Mouse (Mus musculus): ENCODE data around the gene Mipep. TPM values are rescaled to one million over a fixed set of nuclear protein-coding genes. Genes with fewer than 3 reads are reported as not detected.

The Mipep gene
- total RNA-seq, 2 experiments from 2014 or later: 25.5 to 25.8 TPM

DNA sequence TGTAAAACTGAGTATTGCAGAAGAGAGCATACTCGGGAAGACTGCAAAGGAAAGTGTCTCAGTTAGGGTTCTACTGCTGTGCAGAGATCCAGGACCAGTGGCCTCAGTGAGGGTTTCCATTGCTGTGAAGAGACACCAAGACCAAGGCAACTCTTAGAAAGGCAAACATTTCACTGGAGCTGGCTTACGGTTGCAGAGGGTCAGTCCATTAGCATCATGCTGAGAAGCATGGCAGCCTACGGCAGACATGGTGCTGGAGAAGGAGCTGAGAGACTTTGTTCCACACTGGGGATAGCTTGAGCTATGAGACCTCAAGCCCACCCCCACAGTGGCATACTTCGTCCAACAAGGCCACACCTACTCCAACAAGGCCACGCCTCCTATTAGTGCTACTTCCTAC is 67.3 kb downstream of the Mipep start:
- ATAC-seq (replicated peaks; ENCODE audit: poor library complexity, severe bottlenecking): no peak

DNA sequence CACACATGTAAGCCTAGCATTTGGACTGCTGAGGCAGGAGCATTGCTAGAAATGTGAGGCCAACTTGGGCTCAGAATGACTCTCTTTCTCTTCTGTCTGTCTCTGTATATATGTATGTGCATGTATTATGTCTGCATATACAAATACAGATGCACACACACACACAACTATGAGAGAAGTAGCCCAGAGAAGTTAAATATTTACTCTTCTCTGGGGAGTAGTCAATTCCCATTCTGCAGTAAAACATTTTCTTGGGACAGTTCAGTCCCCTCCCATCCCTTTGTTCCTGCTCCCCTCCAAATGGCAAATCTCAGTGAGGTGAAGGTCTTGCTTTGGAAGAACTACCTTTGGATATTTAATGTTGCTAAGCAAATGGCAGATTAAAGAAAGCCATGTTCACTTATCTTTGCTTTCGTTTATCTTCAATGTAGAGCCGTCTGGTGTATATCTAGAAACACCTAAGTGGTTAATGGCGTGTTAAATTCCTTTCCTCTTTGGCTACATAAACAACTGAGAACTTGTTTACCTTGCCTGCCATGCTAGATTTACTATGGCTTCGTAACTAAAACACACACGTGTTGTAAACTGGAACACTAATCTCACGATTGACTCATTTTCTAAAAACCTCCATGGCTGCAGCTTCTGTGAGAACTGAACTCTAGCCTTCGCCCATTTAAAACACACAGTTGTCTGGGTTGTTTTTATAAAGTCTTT is 72.0 kb downstream of the Mipep start:
- ATAC-seq (replicated peaks; ENCODE audit: poor library complexity, severe bottlenecking): no peak

GRCm38 (mm10) chr14:60856913-60857300 is 72.5 kb downstream of the Mipep start:
- no peak for ATAC-seq (replicated peaks; ENCODE audit: poor library complexity, severe bottlenecking)

- no peak for ATAC-seq (replicated peaks; ENCODE audit: poor library complexity, severe bottlenecking)
Observed at GRCm38 (mm10) chr14:60863396-60863795, 79.0 kb downstream of the Mipep start.

- ATAC-seq (replicated peaks; ENCODE audit: poor library complexity, severe bottlenecking): no peak
Observed at GRCm38 (mm10) chr14:60866399-60866798, 82.0 kb downstream of the Mipep start.

DNA sequence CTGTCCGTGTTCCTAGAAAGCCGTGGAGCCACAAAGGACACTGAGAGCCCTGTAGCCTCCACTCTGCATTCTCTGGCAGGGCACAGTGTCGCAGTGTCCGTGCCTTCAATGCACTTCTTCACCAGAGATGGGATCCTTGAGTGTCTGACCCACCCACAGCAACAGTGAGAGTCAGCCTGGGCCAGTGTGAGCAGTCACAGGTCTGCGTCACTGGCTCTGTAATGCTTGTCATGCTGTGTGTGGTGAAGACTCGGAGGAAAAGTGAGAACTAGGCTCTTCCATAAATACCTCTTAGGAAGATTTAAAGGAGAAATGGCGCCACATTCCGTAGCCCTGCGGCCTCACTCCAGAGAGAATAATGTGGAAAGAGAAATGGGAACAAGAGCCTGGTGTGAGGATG is 84.0 kb downstream of the Mipep start:
- ATAC-seq (replicated peaks; ENCODE audit: poor library complexity, severe bottlenecking): no peak

GRCm38 (mm10) chr14:60871831-60872230 is 87.5 kb downstream of the Mipep start:
- ATAC-seq (replicated peaks; ENCODE audit: poor library complexity, severe bottlenecking): no peak

- no peak for ATAC-seq (replicated peaks; ENCODE audit: poor library complexity, severe bottlenecking)
Observed at GRCm38 (mm10) chr14:60882106-60882505, 97.7 kb downstream of the Mipep start.

DNA sequence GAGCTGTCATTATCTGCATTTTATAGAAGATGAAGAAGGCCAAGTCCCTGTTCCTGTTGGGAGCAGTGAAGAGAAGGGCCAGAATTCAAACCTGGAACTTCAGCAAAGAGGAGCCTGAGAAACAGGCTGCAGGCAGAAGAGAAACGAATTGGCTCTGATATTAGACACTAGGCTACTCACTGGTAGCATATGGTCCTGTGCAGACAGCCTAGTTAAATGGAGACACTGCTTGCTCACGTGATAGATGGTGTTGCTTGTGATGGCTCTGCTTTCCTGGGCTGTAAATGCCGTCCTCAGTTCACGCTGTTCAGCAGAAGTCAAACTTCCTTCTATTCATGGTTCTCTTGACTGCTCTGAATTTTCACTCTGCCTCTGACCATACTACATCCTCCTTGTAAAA is 98.3 kb downstream of the Mipep start:
- ATAC-seq (replicated peaks; ENCODE audit: poor library complexity, severe bottlenecking): no peak

- ATAC-seq (replicated peaks; ENCODE audit: poor library complexity, severe bottlenecking): no peak
Observed at GRCm38 (mm10) chr14:60885361-60885950, 101.1 kb downstream of the Mipep start.

- no peak for ATAC-seq (replicated peaks; ENCODE audit: poor library complexity, severe bottlenecking)
Observed at GRCm38 (mm10) chr14:60893882-60894281, 109.5 kb downstream of the Mipep start.

- ATAC-seq (replicated peaks; ENCODE audit: poor library complexity, severe bottlenecking): no peak
Observed at GRCm38 (mm10) chr14:60895172-60896000, 111.0 kb downstream of the Mipep start.

- ATAC-seq (replicated peaks; ENCODE audit: poor library complexity, severe bottlenecking): no peak
Observed at GRCm38 (mm10) chr14:60898086-60898667, 113.8 kb downstream of the Mipep start.

DNA sequence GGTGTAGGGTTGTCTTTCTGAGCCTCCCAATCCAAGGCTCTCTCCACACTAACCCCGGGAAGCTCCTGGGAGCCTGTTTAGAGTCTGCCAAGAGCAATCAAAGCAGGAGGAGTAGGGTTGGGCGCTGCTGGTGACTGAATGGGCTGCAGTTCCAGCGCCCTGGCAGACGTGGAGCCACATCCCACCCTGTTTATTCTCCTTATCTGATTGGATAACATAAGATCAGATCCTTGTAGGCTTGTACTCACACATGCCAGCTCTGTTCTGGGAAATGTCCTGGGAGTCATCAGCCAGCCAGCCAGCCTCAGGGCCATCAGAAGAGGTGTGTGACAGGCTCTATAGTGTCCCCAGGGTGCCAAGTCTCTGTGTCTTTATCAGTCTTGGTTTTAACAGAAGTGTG is 120.1 kb downstream of the Mipep start:
- no peak for ATAC-seq (replicated peaks; ENCODE audit: poor library complexity, severe bottlenecking)

DNA sequence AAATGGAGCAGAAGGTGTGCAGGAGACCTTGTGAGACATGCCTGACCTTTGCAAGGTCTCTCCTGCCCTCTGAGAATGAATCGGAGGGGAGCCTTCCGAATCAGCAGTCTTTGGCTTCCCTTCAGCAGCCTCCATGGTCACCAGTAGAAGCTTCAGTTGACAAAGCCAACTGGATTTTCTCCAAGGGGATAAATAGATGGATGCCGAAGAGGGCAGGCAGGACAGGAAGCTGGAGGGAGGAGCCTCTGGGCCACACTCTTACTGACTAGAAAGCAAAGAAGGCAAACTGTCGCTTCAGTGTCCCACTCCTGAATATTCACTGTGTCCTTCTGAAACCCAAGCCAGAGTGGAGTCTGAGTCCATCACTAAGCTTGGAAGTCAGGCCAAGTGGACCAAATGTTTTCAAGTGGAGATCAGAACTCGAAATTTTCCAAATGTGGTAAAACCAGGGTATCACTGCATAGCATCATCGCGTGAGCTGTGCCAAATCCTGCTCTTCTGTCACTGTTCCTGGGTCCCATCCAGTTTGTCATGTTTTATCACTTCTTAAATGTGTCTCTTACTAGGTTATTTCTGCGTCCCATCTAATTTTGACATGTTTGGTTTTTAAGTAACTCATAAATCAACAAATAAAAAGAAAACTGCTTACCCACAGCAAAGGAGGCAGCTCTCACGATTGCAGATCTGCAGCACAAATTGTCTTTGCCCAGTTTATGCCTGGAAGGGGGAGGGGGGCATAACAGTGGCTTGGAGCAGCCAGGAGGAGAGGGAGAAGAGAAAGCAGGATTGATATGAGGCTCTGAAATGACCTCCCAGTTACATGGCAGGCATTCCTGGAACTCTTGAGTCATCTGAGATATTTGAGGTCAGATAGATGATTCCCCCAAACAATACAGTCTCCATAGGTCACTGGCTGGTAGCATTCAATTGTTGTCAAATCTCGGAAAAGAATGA is 122.3 kb downstream of the Mipep start:
- ATAC-seq (replicated peaks; ENCODE audit: poor library complexity, severe bottlenecking): no peak

DNA sequence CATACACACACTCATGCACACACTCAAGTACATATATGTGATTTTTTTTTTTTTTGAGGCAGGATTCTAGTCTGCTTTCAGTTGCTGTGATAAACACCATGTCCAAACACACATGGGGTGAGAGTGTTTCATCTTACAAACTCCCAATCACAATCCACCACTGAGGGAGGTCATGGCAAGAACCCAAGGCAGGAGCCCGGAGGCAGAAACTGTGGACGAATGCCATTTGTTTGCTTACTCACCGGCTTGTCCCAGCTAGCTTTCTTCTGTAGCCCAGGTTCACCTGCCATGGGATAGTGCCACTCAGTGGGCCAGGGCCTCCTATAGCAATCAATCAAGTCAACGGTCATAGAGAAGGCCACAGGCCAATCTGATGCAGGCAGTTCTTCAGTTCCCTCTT is 125.0 kb downstream of the Mipep start:
- ATAC-seq (replicated peaks; ENCODE audit: poor library complexity, severe bottlenecking): no peak

GRCm38 (mm10) chr14:60910506-60911444 is 126.4 kb downstream of the Mipep start:
- no peak for ATAC-seq (replicated peaks; ENCODE audit: poor library complexity, severe bottlenecking)

DNA sequence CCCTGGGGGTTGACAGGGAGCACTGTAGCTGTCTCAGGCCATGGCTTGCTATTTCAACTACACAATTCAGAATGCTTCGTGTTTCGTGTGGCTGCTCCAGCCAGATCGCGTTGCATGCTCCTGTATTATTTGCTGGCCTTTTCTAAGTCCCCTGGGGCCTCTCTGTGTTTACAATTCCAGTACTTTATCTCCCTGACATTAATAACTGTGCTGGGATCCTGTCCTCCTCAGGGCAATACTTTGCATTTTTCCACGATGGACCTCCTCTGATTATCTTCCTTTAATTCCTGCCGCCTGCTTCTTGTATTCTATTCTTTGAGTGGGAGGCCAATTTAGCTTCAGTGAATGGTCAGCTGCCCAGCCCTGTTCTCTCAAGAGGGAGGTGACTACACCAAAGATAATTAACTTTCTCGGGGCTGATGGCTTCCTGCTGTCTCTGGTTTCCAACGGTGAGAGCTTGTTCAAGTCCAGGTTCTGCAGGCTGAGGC is 128.7 kb downstream of the Mipep start:
- ATAC-seq (replicated peaks; ENCODE audit: poor library complexity, severe bottlenecking): no peak

DNA sequence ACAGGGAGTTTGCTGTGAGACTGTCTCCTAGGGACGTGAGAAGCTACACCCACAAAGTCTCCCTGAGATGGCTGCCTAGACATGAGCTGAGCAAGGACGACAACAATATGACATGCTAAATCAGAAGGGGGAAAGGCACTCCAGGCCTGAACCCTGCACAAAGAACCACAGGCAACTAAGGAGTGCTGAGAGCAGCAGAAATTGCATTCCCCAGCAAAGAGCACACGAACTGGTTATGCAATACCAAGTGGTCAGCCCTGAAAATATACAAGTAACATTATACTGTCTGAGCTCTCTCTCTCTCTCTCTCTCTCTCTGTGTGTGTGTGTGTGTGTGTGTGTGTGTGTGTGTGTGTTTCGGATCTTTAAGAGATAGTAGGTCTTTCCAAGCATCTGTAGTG is 132.3 kb downstream of the Mipep start:
- ATAC-seq (replicated peaks; ENCODE audit: poor library complexity, severe bottlenecking): no peak

Data from granulocyte monocyte progenitor cell, adult 5-6 weeks (primary cell).